Mouse (Mus musculus) heart, postnatal 0 days (tissue): ENCODE results near the gene Tmem201.
A peak's percentile ranks its signal among the peaks of the same experiment; 100 is the strongest.

Experiments
- CTCF ChIP-seq: IDR thresholded peaks from 2 replicates; pipeline ENCODE4 v1.5.1; 2016; ENCODE audit warnings: antibody characterized with exemption, control low read depth, low read depth
- EP300 ChIP-seq: IDR thresholded peaks from 2 replicates; pipeline ENCODE4 v1.6.1; 2016; ENCODE audit warnings: antibody characterized with exemption, low read depth

DNA sequence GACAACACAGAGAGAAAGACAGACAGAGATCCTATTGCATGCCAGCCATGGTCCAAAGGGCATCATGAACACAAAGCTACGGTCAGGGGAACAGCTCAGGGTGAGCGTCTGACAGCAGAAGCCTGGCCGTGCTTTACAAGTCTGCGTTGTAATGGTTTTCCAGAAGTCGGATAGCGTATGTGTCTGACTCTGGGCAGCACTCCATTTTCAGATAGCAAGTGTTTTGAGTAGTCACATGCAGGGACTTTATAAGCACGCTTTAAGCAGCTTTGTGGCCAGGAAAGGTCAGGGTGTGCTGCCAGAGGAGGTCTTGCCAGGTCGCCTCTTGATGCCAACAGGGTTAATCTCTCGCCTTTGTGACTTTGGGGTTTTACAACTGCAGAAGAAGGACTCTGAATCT, 46.5 kb upstream of the Tmem201 start:
- TF ChIP-seq CTCF, result no peak
- TF ChIP-seq EP300, result peak; percentile 79; the same call in 1 of the 2 replicates
